Mouse (Mus musculus): ENCODE measurements around the gene Fbxw7. TPM values are rescaled to one million over a fixed set of nuclear protein-coding genes. Genes with fewer than 3 reads are reported as not detected.

Fbxw7 gene
- polyA plus RNA-seq, 1 experiment = 2.7 TPM

DNA sequence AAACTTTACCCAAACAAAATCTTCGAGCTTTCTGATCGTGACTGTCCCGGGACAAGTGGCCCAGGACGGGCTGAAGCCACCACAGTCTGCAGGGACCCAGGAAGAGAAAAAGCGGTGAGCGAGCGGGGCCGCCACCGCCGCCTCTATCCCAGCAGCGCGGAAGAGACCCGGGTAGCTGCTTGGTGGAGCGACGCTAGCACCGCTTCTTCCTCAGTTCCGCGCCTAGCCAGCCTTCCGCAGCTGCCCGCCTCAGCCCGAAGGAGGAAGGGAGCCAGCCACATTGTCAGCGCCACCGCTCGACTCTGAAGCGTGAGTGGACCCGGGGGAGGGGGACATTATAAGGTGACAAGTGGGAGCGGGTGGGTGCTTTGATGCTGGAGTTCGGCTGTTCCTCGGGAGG lies 393 bp downstream of the Fbxw7 start:
- Histone ChIP-seq H3ac (ENCODE audit: control insufficient read depth, insufficient read length, low read depth) (peak overlapping the region; percentile 89), H3K36me3 (ENCODE audit: control insufficient read depth, insufficient read depth) (no peaks in the 10 kb centered on the region), H3K4me3 (ENCODE audit: insufficient read depth, poor library complexity, severe bottlenecking) (peak overlapping the region; percentile 92), H3K79me2 (ENCODE audit: control insufficient read depth, insufficient read depth) (peaks cover 76% of the 10 kb centered on the region), H3K27me3 (ENCODE audit: control insufficient read depth, insufficient read depth, insufficient read length) (no peaks in the 10 kb centered on the region), H3K79me3 (ENCODE audit: low read depth) (peaks cover 27% of the 10 kb centered on the region)
- TF ChIP-seq CTCF (IDR thresholded peaks at IDR 0.05; ENCODE audit: control insufficient read depth, insufficient read depth, insufficient read length) (no peak), MYOD1 (IDR thresholded peaks at IDR 0.05; ENCODE audit: control insufficient read depth, insufficient read length, low read depth) (no peak), MAX (IDR thresholded peaks at IDR 0.05) (no peak)

DNA sequence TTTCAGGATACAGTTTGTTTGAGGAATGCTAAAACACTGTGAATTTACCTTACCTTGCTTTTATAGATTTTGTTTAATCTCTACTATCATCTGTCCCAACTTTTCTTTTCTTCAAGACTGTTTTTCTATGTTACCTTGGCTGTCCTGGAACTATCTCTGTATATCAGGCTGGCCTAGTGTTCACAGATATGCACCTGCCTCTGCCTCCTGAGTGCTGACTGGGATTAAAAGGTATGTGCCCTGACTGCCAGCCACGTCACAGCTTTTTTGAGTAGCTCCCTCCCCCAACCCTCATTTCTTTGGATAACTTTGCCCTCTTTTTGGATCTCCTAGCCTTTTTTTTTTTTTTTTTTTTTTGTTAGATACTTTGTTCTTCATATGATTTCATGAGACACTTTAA lies 1.9 kb downstream of the Fbxw7 start:
- no peak for TF ChIP-seq MYOD1 (IDR thresholded peaks at IDR 0.05; ENCODE audit: control insufficient read depth, insufficient read length, low read depth)
- no peak for TF ChIP-seq USF1 (IDR thresholded peaks at IDR 0.05; ENCODE audit: low read depth)
- TF ChIP-seq MAX (IDR thresholded peaks at IDR 0.05) = no peak
- no peak for TF ChIP-seq CEBPB (IDR thresholded peaks at IDR 0.05; ENCODE audit: low read depth)
- no peak for TF ChIP-seq CTCF (IDR thresholded peaks at IDR 0.05; ENCODE audit: control insufficient read depth, insufficient read depth, insufficient read length)
- TF ChIP-seq FOSL1 (IDR thresholded peaks at IDR 0.05; ENCODE audit: insufficient read depth, low read length, poor library complexity, severe bottlenecking) = no peak
- TF ChIP-seq MYOG (IDR thresholded peaks at IDR 0.05; ENCODE audit: control insufficient read depth, extremely low read depth, insufficient read length) = no peak
- H3K27me3 ChIP-seq (ENCODE audit: control insufficient read depth, insufficient read depth, insufficient read length) = no peaks in the 10 kb centered on the region
- peaks cover 28% of the 10 kb centered on the region for H3K79me3 ChIP-seq (ENCODE audit: low read depth)
- peaks cover 88% of the 10 kb centered on the region for H3K79me2 ChIP-seq (ENCODE audit: control insufficient read depth, insufficient read depth)
- no peak overlapping the region for H3K4me3 ChIP-seq (ENCODE audit: insufficient read depth, poor library complexity, severe bottlenecking)
- no peaks in the 10 kb centered on the region for H3K36me3 ChIP-seq (ENCODE audit: control insufficient read depth, insufficient read depth)
- no peak overlapping the region for H3ac ChIP-seq (ENCODE audit: control insufficient read depth, insufficient read length, low read depth)

DNA sequence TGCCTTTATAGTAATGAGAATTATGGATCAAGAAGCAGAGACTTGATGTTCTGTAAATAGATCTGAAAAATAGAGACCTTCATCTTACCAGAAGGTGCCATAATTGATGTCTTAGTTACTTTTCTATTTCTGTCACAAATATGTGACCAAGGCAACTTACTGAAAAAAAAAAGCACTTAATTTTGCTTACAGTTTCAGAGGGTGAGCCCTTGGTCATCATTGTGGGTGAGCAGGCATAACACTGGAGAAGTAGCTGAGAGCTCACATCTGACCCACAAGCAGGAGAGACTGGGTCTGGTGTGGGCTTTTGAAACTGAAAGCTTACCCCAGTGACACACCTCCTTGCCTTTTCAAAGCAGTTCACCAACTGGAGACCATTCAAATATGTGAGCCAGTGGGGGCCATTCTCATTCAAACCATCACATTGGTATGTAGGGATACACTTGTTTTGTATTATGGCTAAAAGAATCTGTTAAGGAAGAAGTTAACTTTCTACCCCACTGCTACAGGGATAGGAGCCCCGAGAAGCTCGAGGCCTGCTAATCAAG lies 5.7 kb downstream of the Fbxw7 start:
- H3K79me3 ChIP-seq (ENCODE audit: low read depth) = peaks cover 32% of the 10 kb centered on the region
- no peaks in the 10 kb centered on the region for H3K27me3 ChIP-seq (ENCODE audit: control insufficient read depth, insufficient read depth, insufficient read length)
- H3K36me3 ChIP-seq (ENCODE audit: control insufficient read depth, insufficient read depth) = no peaks in the 10 kb centered on the region
- H3K79me2 ChIP-seq (ENCODE audit: control insufficient read depth, insufficient read depth) = peaks cover 96% of the 10 kb centered on the region
- no peak overlapping the region for H3ac ChIP-seq (ENCODE audit: control insufficient read depth, insufficient read length, low read depth)
- TF ChIP-seq MYOD1 (IDR thresholded peaks at IDR 0.05; ENCODE audit: control insufficient read depth, insufficient read length, low read depth) = no peak
- H3K4me3 ChIP-seq (ENCODE audit: insufficient read depth, poor library complexity, severe bottlenecking) = no peak overlapping the region

DNA sequence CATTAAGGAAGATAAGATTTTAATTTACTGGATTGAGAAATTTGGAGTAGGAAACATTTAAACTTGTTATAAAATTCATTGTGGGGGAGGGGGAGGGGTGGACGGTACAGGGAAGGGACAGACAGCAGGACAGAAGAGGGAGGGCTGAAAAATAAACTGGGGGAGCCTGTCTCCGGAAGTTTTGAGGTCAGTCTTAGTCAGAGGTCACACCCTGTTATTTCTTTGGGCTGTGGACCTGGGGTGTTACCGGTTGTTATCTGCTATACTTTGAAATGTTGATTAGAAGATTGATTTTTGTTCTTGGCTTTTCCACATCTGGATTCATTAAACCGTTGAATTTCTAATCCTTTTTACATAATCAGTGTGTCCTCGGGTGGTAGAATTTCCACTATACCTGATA lies 10.9 kb downstream of the Fbxw7 start:
- Histone ChIP-seq H3ac (ENCODE audit: control insufficient read depth, insufficient read length, low read depth) (no peak overlapping the region), H3K36me3 (ENCODE audit: control insufficient read depth, insufficient read depth) (no peaks in the 10 kb centered on the region), H3K79me2 (ENCODE audit: control insufficient read depth, insufficient read depth) (peaks cover 96% of the 10 kb centered on the region), H3K4me3 (ENCODE audit: insufficient read depth, poor library complexity, severe bottlenecking) (no peak overlapping the region), H3K27me3 (ENCODE audit: control insufficient read depth, insufficient read depth, insufficient read length) (no peaks in the 10 kb centered on the region), H3K79me3 (ENCODE audit: low read depth) (peaks cover 34% of the 10 kb centered on the region)
- TF ChIP-seq MYOD1 (IDR thresholded peaks at IDR 0.05; ENCODE audit: control insufficient read depth, insufficient read length, low read depth) (no peak), CTCF (IDR thresholded peaks at IDR 0.05; ENCODE audit: control insufficient read depth, insufficient read depth, insufficient read length) (no peak), USF1 (IDR thresholded peaks at IDR 0.05; ENCODE audit: low read depth) (no peak), FOSL1 (IDR thresholded peaks at IDR 0.05; ENCODE audit: insufficient read depth, low read length, poor library complexity, severe bottlenecking) (no peak), CEBPB (IDR thresholded peaks at IDR 0.05; ENCODE audit: low read depth) (no peak), MAX (IDR thresholded peaks at IDR 0.05) (no peak), MYOG (IDR thresholded peaks at IDR 0.05; ENCODE audit: control insufficient read depth, extremely low read depth, insufficient read length) (no peak)

DNA sequence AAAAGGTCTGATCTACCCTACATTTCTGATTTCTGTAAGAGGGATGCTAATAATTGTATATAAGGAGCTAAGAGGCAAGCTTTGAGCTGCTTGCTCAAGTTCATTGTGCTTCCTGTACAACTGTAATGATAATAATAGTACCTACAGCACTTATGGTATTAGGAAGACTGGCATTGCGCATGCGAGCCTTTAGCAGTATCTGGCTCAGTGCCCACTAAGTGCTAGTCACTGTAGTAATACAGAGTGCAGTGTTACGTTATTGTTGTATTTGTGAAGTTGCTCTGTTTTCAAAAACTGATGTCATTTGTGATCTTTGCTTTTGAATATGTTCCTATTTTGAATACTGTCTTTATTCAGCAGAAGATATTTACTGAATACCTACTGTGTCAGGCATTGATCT lies 11.3 kb downstream of the Fbxw7 start:
- Histone ChIP-seq H3K4me3 (ENCODE audit: insufficient read depth, poor library complexity, severe bottlenecking) (no peak overlapping the region), H3K27me3 (ENCODE audit: control insufficient read depth, insufficient read depth, insufficient read length) (no peaks in the 10 kb centered on the region), H3K79me2 (ENCODE audit: control insufficient read depth, insufficient read depth) (peaks cover 97% of the 10 kb centered on the region), H3K79me3 (ENCODE audit: low read depth) (peaks cover 36% of the 10 kb centered on the region), H3K36me3 (ENCODE audit: control insufficient read depth, insufficient read depth) (no peaks in the 10 kb centered on the region), H3ac (ENCODE audit: control insufficient read depth, insufficient read length, low read depth) (no peak overlapping the region)
- TF ChIP-seq CEBPB (IDR thresholded peaks at IDR 0.05; ENCODE audit: low read depth) (no peak), USF1 (IDR thresholded peaks at IDR 0.05; ENCODE audit: low read depth) (no peak), MYOG (IDR thresholded peaks at IDR 0.05; ENCODE audit: control insufficient read depth, extremely low read depth, insufficient read length) (no peak), MAX (IDR thresholded peaks at IDR 0.05) (no peak), FOSL1 (IDR thresholded peaks at IDR 0.05; ENCODE audit: insufficient read depth, low read length, poor library complexity, severe bottlenecking) (no peak), MYOD1 (IDR thresholded peaks at IDR 0.05; ENCODE audit: control insufficient read depth, insufficient read length, low read depth) (no peak), CTCF (IDR thresholded peaks at IDR 0.05; ENCODE audit: control insufficient read depth, insufficient read depth, insufficient read length) (no peak)

DNA sequence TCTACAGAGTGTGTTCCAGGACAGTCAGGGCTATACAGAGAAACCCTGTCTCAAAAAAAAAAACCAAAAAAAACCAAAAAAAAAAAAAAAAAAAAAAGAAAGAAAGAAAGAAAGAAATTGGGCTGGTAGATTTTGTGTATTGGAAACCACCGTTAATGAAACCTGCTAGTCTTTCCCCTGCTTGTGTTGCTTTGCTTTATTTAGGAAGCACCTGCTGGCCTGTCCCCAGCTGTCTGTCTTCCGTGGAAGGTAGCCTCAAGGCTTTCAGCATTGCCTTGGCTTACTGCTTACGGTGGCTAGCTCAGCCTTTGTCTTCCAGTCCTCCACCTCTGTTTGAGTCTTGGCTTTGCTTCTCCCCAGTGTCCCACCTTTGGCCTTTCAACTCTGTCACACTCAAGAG lies 11.9 kb downstream of the Fbxw7 start:
- TF ChIP-seq FOSL1 (IDR thresholded peaks at IDR 0.05; ENCODE audit: insufficient read depth, low read length, poor library complexity, severe bottlenecking) (no peak), MAX (IDR thresholded peaks at IDR 0.05) (no peak), CEBPB (IDR thresholded peaks at IDR 0.05; ENCODE audit: low read depth) (no peak), CTCF (IDR thresholded peaks at IDR 0.05; ENCODE audit: control insufficient read depth, insufficient read depth, insufficient read length) (no peak), USF1 (IDR thresholded peaks at IDR 0.05; ENCODE audit: low read depth) (no peak), MYOG (IDR thresholded peaks at IDR 0.05; ENCODE audit: control insufficient read depth, extremely low read depth, insufficient read length) (no peak), MYOD1 (IDR thresholded peaks at IDR 0.05; ENCODE audit: control insufficient read depth, insufficient read length, low read depth) (no peak)
- Histone ChIP-seq H3ac (ENCODE audit: control insufficient read depth, insufficient read length, low read depth) (no peak overlapping the region), H3K79me2 (ENCODE audit: control insufficient read depth, insufficient read depth) (peaks cover 98% of the 10 kb centered on the region), H3K36me3 (ENCODE audit: control insufficient read depth, insufficient read depth) (no peaks in the 10 kb centered on the region), H3K27me3 (ENCODE audit: control insufficient read depth, insufficient read depth, insufficient read length) (no peaks in the 10 kb centered on the region), H3K79me3 (ENCODE audit: low read depth) (peaks cover 38% of the 10 kb centered on the region), H3K4me3 (ENCODE audit: insufficient read depth, poor library complexity, severe bottlenecking) (no peak overlapping the region)
